In the genomic region with DNA sequence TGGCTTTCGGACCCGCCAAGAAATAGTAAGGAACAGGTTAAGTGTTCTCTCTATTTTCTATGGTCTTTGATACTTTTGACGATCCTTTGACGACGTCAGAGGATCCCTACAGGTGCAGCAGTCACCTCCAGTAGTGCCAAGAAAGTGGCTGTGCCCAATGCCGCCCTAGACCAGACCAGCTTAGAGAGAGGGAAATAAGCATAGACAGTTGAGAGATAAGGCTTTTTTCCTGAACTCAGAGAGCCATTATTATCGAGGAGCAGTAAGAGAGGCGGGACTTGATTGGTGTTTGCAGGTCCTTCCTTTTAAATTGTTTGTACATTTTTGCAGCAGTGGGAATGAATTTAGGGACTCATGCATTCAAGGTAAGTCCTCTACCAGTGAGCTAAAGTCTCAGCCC, we compare ENCODE assay signal across 9 mouse cellular contexts. TPM values are rescaled to one million over a fixed set of nuclear protein-coding genes. Genes with fewer than 3 reads are reported as not detected.
A peak's percentile ranks its signal among the peaks of the same experiment; 100 is the strongest.
DNase-seq lines count a peak whose midpoint lies in the region; ATAC-seq and TF ChIP-seq lines count a peak whose summit lies in the region.
"Had no signal": no experiment of that assay in that cellular context is flagged by ENCODE, and none has a peak within 500 bp of the region (broad histone marks: within the 10 kb centered on the region; RNA-seq: fewer than 3 reads in every experiment).

No protein-coding gene starts in this region.

- no peak for ATAC-seq in CD4-positive, CD25-positive, alpha-beta regulatory T cell, adult 4 months
- ATAC-seq in lung, embryonic 16.5 days (ENCODE audit: low read depth), result no peak
- ATAC-seq in intestine, embryonic 15.5 days, result no peak

- 43% methylated on average over 8 of the region's 8 CpGs for WGBS in lung, embryonic 16.5 days
- WGBS in intestine, embryonic 15.5 days, result 44% methylated on average over 8 of the region's 8 CpGs

- H3K79me2 ChIP-seq in myocyte (ENCODE audit: control insufficient read depth, insufficient read depth), result peaks cover 28% of the 10 kb centered on the region

- TF ChIP-seq POLR2A in myocyte (IDR thresholded peaks at IDR 0.05; ENCODE audit: insufficient read length, low read depth), result no peak

- H3K36me3 ChIP-seq in lung, embryonic 16.5 days (ENCODE audit: control insufficient read depth, insufficient read depth, low read length), result no peaks in the 10 kb centered on the region
- no peaks in the 10 kb centered on the region for H3K36me3 ChIP-seq in intestine, embryonic 15.5 days
- H3K36me3 ChIP-seq in myocyte (ENCODE audit: control insufficient read depth, insufficient read depth), result no peaks in the 10 kb centered on the region

- 0 out of 2 replicates have a peak overlapping the region, but pooled peaks have one; percentile 21 for H3K9ac ChIP-seq in lung, embryonic 16.5 days (ENCODE audit: low read length)
- no peak overlapping the region for H3K9ac ChIP-seq in intestine, embryonic 15.5 days

- peak overlapping the region; percentile 55 for H3K4me2 ChIP-seq in lung, embryonic 16.5 days (ENCODE audit: low read depth, low read length)
- peak overlapping the region; percentile 67 for H3K4me2 ChIP-seq in intestine, embryonic 15.5 days (replicated peaks)
- peak overlapping the region; percentile 98 for H3K4me2 ChIP-seq in myocyte (ENCODE audit: low read depth)

- no peak overlapping the region for H3ac ChIP-seq in myocyte (ENCODE audit: control insufficient read depth, insufficient read length)

- no peaks in the 10 kb centered on the region for H3K9me3 ChIP-seq in lung, embryonic 16.5 days (ENCODE audit: control insufficient read depth, low read length)
- H3K9me3 ChIP-seq in intestine, embryonic 15.5 days, result no peaks in the 10 kb centered on the region

- H3K4me1 ChIP-seq in lung, embryonic 16.5 days (replicated peaks; ENCODE audit: control insufficient read depth, insufficient read depth, low read length), result peaks cover 9% of the 10 kb centered on the region
- peaks cover 4% of the 10 kb centered on the region; the same call in 1 of the 2 replicates for H3K4me1 ChIP-seq in intestine, embryonic 15.5 days (replicated peaks)

- no peaks in the 10 kb centered on the region for H3K27me3 ChIP-seq in lung, embryonic 16.5 days (ENCODE audit: control insufficient read depth, insufficient read depth, low read depth, low read length)
- H3K27me3 ChIP-seq in intestine, embryonic 15.5 days (replicated peaks), result no peaks in the 10 kb centered on the region
- no peaks in the 10 kb centered on the region for H3K27me3 ChIP-seq in myocyte (ENCODE audit: control insufficient read depth, insufficient read depth, insufficient read length)

- peak; percentile 19 for DNase-seq in CD4-positive, CD25-positive, alpha-beta regulatory T cell, adult 2 months (ENCODE audit: low read depth, low spot score)
- DNase-seq in lung, postnatal 14 days, result no peak
- DNase-seq in left cerebral cortex, adult 8-10 months (ENCODE audit: low spot score in 2 of 2), result no peak
- no peak for DNase-seq in left cerebral cortex, adult 18-20 months (ENCODE audit: low spot score in 2 of 2)
- DNase-seq: layer of hippocampus, postnatal 36 days had no signal

- H3K4me3 ChIP-seq in lung, embryonic 16.5 days (ENCODE audit: low read length), result peak overlapping the region; percentile 58
- peak overlapping the region; percentile 43 for H3K4me3 ChIP-seq in intestine, embryonic 15.5 days (replicated peaks)
- H3K4me3 ChIP-seq in myocyte, result peak overlapping the region; percentile 36

- H3K27ac ChIP-seq in lung, embryonic 16.5 days (ENCODE audit: low read length), result no peak overlapping the region
- H3K27ac ChIP-seq in intestine, embryonic 15.5 days, result 0 out of 2 replicates have a peak overlapping the region, but pooled peaks have one; percentile 66

TF ChIP-seq in myocyte, 11 proteins besides CTCF, POLR2A, EP300 and RAD21:
- TF ChIP-seq USF1 (IDR thresholded peaks at IDR 0.05; ENCODE audit: low read depth) (no peak), CEBPB (IDR thresholded peaks at IDR 0.05; ENCODE audit: insufficient read depth, poor library complexity, severe bottlenecking) (no peak), MYOD1 (IDR thresholded peaks at IDR 0.05; ENCODE audit: control insufficient read depth in 1 of 3, insufficient read length in 2 of 3, low read depth in 2 of 3) (no peak), POLR2AphosphoS2 (IDR thresholded peaks at IDR 0.05; ENCODE audit: insufficient read length, low read depth) (no peak), REST (IDR thresholded peaks at IDR 0.05; ENCODE audit: insufficient read depth, insufficient read length) (no peak), MYOG (IDR thresholded peaks at IDR 0.05; ENCODE audit: control insufficient read depth in 1 of 3, insufficient read depth in 1 of 3, insufficient read length in 2 of 3, low read depth in 2 of 3) (no peak), MAX (IDR thresholded peaks at IDR 0.05; ENCODE audit: low read depth) (no peak), TCF3 (IDR thresholded peaks at IDR 0.05; ENCODE audit: insufficient read length, low read depth) (no peak), SRF (IDR thresholded peaks at IDR 0.05; ENCODE audit: control insufficient read depth, insufficient read length, low read depth) (no peak)

RNA-seq across cellular contexts. Expression of a gene that starts 1.3 kb away (rescaled TPM):
- polyA plus RNA-seq in CD4-positive, CD25-positive, alpha-beta regulatory T cell, adult 4 months (2017; shearing (Covaris generic)), result 100 to 1,000 TPM; 101 TPM
- 20.3 and 20.4 TPM in 2 replicates for polyA plus RNA-seq in lung, embryonic 16.5 days (2015; fragmentation: Nextera tagmentation; extraction: Ambion mirVana)
- 27.1 and 28.4 TPM in 2 replicates for polyA plus RNA-seq in intestine, embryonic 15.5 days (2015; fragmentation: Nextera tagmentation; extraction: Ambion mirVana)
- 15.3 TPM for polyA plus RNA-seq in myocyte (2012; fragmentation: generic; extraction: Trizol)
- total RNA-seq in left cerebral cortex, adult 8-10 months (2022), result 10 to 100 TPM; 58.6 to 81.9 (median 72.1) TPM
- 10 to 100 TPM; 54.2 to 57.5 TPM for total RNA-seq in left cerebral cortex, adult 18-20 months (2021)

RNA-seq across cellular contexts. Expression of a gene that starts 34.9 kb away (rescaled TPM):
- polyA plus RNA-seq in CD4-positive, CD25-positive, alpha-beta regulatory T cell, adult 4 months (2017; shearing (Covaris generic)), result 100 to 1,000 TPM; 171 to 260 TPM
- 231 and 244 TPM in 2 replicates for polyA plus RNA-seq in lung, embryonic 16.5 days (2015; fragmentation: Nextera tagmentation; extraction: Ambion mirVana)
- 246 and 258 TPM in 2 replicates for polyA plus RNA-seq in intestine, embryonic 15.5 days (2015; fragmentation: Nextera tagmentation; extraction: Ambion mirVana)
- polyA plus RNA-seq in myocyte (2012; fragmentation: generic; extraction: Trizol), result 213 TPM
- total RNA-seq in left cerebral cortex, adult 8-10 months (2022), result 100 to 1,000 TPM; 447 to 503 (median 477) TPM
- total RNA-seq in left cerebral cortex, adult 18-20 months (2021), result 100 to 1,000 TPM; 465 to 497 TPM
